Comparison of ENCODE assay signal across 19 mouse cellular contexts in the genomic region with DNA sequence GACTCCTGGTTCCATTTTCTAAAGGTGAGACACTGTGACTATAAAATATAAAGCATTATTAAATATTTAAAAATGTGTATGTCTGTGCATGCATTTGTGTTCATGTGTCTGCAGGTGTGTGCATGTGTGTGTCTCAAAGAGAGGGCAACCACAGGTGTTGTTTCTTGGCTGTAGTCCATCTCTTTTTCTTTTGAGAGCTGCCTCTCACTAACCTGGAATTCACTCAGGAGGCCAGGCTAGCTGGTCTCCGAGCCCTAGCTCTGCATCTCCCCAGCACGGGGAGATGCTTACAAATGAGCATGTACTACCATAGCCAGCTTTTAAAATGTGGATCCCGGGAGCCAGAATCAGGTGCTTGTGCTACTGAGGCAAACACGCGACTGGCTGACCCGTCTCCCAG.
DNase-seq lines count a peak whose midpoint lies in the region; ATAC-seq lines count a peak whose summit lies in the region.
"Had no signal": no experiment of that assay in that cellular context is flagged by ENCODE, and none has a peak within 500 bp of the region (broad histone marks: within the 10 kb centered on the region; RNA-seq: fewer than 3 reads in every experiment).

No protein-coding gene starts in this region.

- H3K27ac ChIP-seq in embryonic facial prominence, embryonic 10.5 days (replicated peaks) = peak overlapping the region; percentile 27; the same call in 1 of the 2 replicates
- 0 out of 2 replicates have a peak overlapping the region, but pooled peaks have one; percentile 41 for H3K27ac ChIP-seq in embryonic facial prominence, embryonic 12.5 days
- H3K27ac ChIP-seq: forebrain, embryonic 13.5 days; forebrain, embryonic 15.5 days had no signal

- no peak overlapping the region for H3K9ac ChIP-seq in embryonic facial prominence, embryonic 12.5 days
- H3K9ac ChIP-seq: forebrain, embryonic 13.5 days; forebrain, embryonic 15.5 days; forebrain, postnatal 0 days had no signal

- ATAC-seq in embryonic facial prominence, embryonic 12.5 days (ENCODE audit: insufficient number of reproducible peaks, insufficient read depth, low FRiP score, low TSS enrichment) = no peak
- ATAC-seq: activated CD4-positive, CD25-positive, alpha-beta regulatory T cell, adult 4 months; forebrain, embryonic 13.5 days; forebrain, embryonic 15.5 days; forebrain, postnatal 0 days; Patski had no signal

- H3K36me3 ChIP-seq in embryonic facial prominence, embryonic 10.5 days (replicated peaks) = no peaks in the 10 kb centered on the region
- H3K36me3 ChIP-seq in embryonic facial prominence, embryonic 12.5 days = no peaks in the 10 kb centered on the region
- H3K36me3 ChIP-seq: forebrain, embryonic 15.5 days; G1E had no signal

- peaks cover 3% of the 10 kb centered on the region; the same call in 1 of the 2 replicates for H3K27me3 ChIP-seq in embryonic facial prominence, embryonic 10.5 days (replicated peaks; ENCODE audit: low read depth, poor library complexity, severe bottlenecking)
- no peaks in the 10 kb centered on the region for H3K27me3 ChIP-seq in embryonic facial prominence, embryonic 12.5 days
- H3K27me3 ChIP-seq: CH12.LX; forebrain, embryonic 13.5 days; forebrain, embryonic 15.5 days had no signal

- H3K4me1 ChIP-seq in embryonic facial prominence, embryonic 10.5 days = peaks cover 45% of the 10 kb centered on the region
- peaks cover 25% of the 10 kb centered on the region for H3K4me1 ChIP-seq in embryonic facial prominence, embryonic 12.5 days
- H3K4me1 ChIP-seq: forebrain, embryonic 13.5 days had no signal

- H3K9me3 ChIP-seq in embryonic facial prominence, embryonic 10.5 days = no peaks in the 10 kb centered on the region
- no peaks in the 10 kb centered on the region for H3K9me3 ChIP-seq in embryonic facial prominence, embryonic 12.5 days
- H3K9me3 ChIP-seq: forebrain, embryonic 13.5 days; forebrain, embryonic 15.5 days had no signal

- DNase-seq in cerebellum, postnatal 14 days = peak; percentile 42 to 53
- DNase-seq in cerebellum, adult 9-10 months = no peak
- no peak for DNase-seq in embryonic facial prominence, embryonic 10.5 days (ENCODE audit: low spot score)
- DNase-seq in gastrocnemius, postnatal 25 days = no peak
- DNase-seq in adrenal gland, postnatal 10 days = no peak
- DNase-seq: adrenal gland, adult 8-10 months; adrenal gland, postnatal 25 days; cerebellum, adult 11 months; cerebellum, adult 8-10 months; cerebellum, postnatal 36 days; embryo, embryonic 11 days; forebrain, postnatal 0 days had no signal

- H3K4me2 ChIP-seq in embryonic facial prominence, embryonic 12.5 days (replicated peaks) = no peak overlapping the region
- H3K4me2 ChIP-seq: forebrain, embryonic 13.5 days; forebrain, embryonic 15.5 days had no signal

- 90% methylated on average over 6 of the region's 6 CpGs for WGBS in embryonic facial prominence, embryonic 10.5 days
- 80% methylated on average over 6 of the region's 6 CpGs for WGBS in embryonic facial prominence, embryonic 12.5 days

- no peak overlapping the region for H3K4me3 ChIP-seq in embryonic facial prominence, embryonic 10.5 days
- no peak overlapping the region for H3K4me3 ChIP-seq in embryonic facial prominence, embryonic 12.5 days
- H3K4me3 ChIP-seq: forebrain, embryonic 13.5 days; forebrain, embryonic 15.5 days had no signal

Comparison
In these comparisons a context has a peak if more than half of its experiments do, and no peak if none do; other contexts are left out.
1. DNase-seq: peak in cerebellum, postnatal 14 days (2 of 2); none in cerebellum, adult 9-10 months (single experiment), embryonic facial prominence, embryonic 10.5 days (single experiment), gastrocnemius, postnatal 25 days (single experiment) and adrenal gland, postnatal 10 days (single experiment).